Mouse (Mus musculus) hindbrain, embryonic 13.5 days (tissue): ENCODE results near the gene Reln. TPM values are rescaled to one million over a fixed set of nuclear protein-coding genes. Genes with fewer than 3 reads are reported as not detected.

Experiments used
- polyA plus RNA-seq: library from polyadenylated mRNA; unstranded; fragments of >200 nt; fragmentation: Nextera tagmentation; extraction: Ambion mirVana; gene quantifications from 2 replicates; pipeline ENCODE4 v1.2.1, GENCODE M21; 2015

Reln gene
- polyA plus RNA-seq, 1 experiment from 2014 or later, result 25.9 TPM

Other genes starting within 250 kb of the Reln start
- gene Orc5, start 205.7 kb upstream of the Reln start, polyA plus RNA-seq, result 37.8 and 38.2 TPM in 2 replicates